Mouse (Mus musculus) liver (tissue): ENCODE measurements around the gene Col28a1.
A peak's percentile ranks its signal among the peaks of the same experiment; 100 is the strongest.

Source experiments
- DNase-seq: peaks from one replicate; pipeline ENCODE4 v3.0.0-alpha.2; 2020; ENCODE audit warnings: mixed read lengths

Col28a1 gene

GRCm38 (mm10) chr6:8105870-8106706 lies 86.3 kb downstream of the Col28a1 start:
- DNase-seq: no peak

GRCm38 (mm10) chr6:8101224-8101623 lies 91.2 kb downstream of the Col28a1 start:
- DNase-seq: no peak

GRCm38 (mm10) chr6:8095856-8096255 lies 96.6 kb downstream of the Col28a1 start:
- DNase-seq: no peak

- no peak for DNase-seq
Observed at GRCm38 (mm10) chr6:8094160-8094953, 98.1 kb downstream of the Col28a1 start.

- no peak for DNase-seq
Observed at GRCm38 (mm10) chr6:8093556-8093955, 98.9 kb downstream of the Col28a1 start.

GRCm38 (mm10) chr6:8086847-8087246 lies 105.6 kb downstream of the Col28a1 start:
- DNase-seq: no peak

GRCm38 (mm10) chr6:8084806-8085205 lies 107.6 kb downstream of the Col28a1 start:
- no peak for DNase-seq

GRCm38 (mm10) chr6:8083196-8083595 lies 109.2 kb downstream of the Col28a1 start:
- DNase-seq: no peak

GRCm38 (mm10) chr6:8077572-8078146 lies 114.8 kb downstream of the Col28a1 start:
- DNase-seq: no peak

GRCm38 (mm10) chr6:8074914-8075313 lies 117.5 kb downstream of the Col28a1 start:
- no peak for DNase-seq

- DNase-seq: no peak
Observed at GRCm38 (mm10) chr6:8068979-8069378, 123.4 kb downstream of the Col28a1 start.

GRCm38 (mm10) chr6:8068394-8068793 lies 124.0 kb downstream of the Col28a1 start:
- no peak for DNase-seq

- DNase-seq: no peak
Observed at GRCm38 (mm10) chr6:8067124-8067523, 125.3 kb downstream of the Col28a1 start.

- peak; percentile 29 for DNase-seq
Observed at GRCm38 (mm10) chr6:8066208-8066607, 126.2 kb downstream of the Col28a1 start.

GRCm38 (mm10) chr6:8059199-8059598 lies 133.2 kb downstream of the Col28a1 start:
- DNase-seq: no peak

- no peak for DNase-seq
Observed at GRCm38 (mm10) chr6:8048216-8048615, 144.2 kb downstream of the Col28a1 start.

- no peak for DNase-seq
Observed at GRCm38 (mm10) chr6:8046446-8046845, 146.0 kb downstream of the Col28a1 start.

GRCm38 (mm10) chr6:8045825-8046224 lies 146.6 kb downstream of the Col28a1 start:
- no peak for DNase-seq

- no peak for DNase-seq
Observed at GRCm38 (mm10) chr6:8028711-8029110, 163.7 kb downstream of the Col28a1 start.

GRCm38 (mm10) chr6:8025332-8026129 lies 166.9 kb downstream of the Col28a1 start:
- DNase-seq: no peak

GRCm38 (mm10) chr6:8023527-8023926 lies 168.9 kb downstream of the Col28a1 start:
- DNase-seq: no peak

- no peak for DNase-seq
Observed at GRCm38 (mm10) chr6:7994736-7995135, 197.7 kb downstream of the Col28a1 start.

GRCm38 (mm10) chr6:7983646-7983979 lies 208.8 kb downstream of the Col28a1 start:
- DNase-seq: peak; percentile 73
